Mouse (Mus musculus) liver, embryonic 18 days (tissue): ENCODE measurements around the gene 3830417A13Rik. TPM values are rescaled to one million over a fixed set of nuclear protein-coding genes. Genes with fewer than 3 reads are reported as not detected.

Experiments
- polyA plus RNA-seq: library from polyadenylated mRNA; depleted of rRNA; stranded (reverse); fragments of >200 nt; gene quantifications from 2 replicates; pipeline ENCODE4 v1.2.3, GENCODE M21; 2012; rRNA removed

3830417A13Rik gene
- polyA plus RNA-seq, result not detected in 2 replicates

GRCm38 (mm10) chrX:64173248-64173647 lies at the start of gene 3830417A13Rik:
TSS of gene 3830417A13Rik (plus strand) at chrX:64173548.

GRCm38 (mm10) chrX:64152098-64152497 lies 21.2 kb upstream of the 3830417A13Rik start, which contains the start of gene Gm6760:
TSS of gene Gm6760 (minus strand) at chrX:64152198.

Other genes with a start within 250 kb of the 3830417A13Rik start
- not detected in 2 replicates for gene Gm6760, start 21.4 kb upstream of the 3830417A13Rik start, polyA plus RNA-seq
- gene Slitrk4, start 103.4 kb downstream of the 3830417A13Rik start, polyA plus RNA-seq, result 0.02 TPM in 2 replicates